Mouse (Mus musculus) liver, embryonic 13.5 days (tissue): ENCODE results near the gene Lbhd2. TPM values are rescaled to one million over a fixed set of nuclear protein-coding genes. Genes with fewer than 3 reads are reported as not detected.

Experiments
- ATAC-seq: fragments of 200-750 bp; cut with Nextera tagmentation; 2 replicates; pipeline ENCODE4 v1.8.0; 2017; ENCODE audit warnings: low read depth, mild to moderate bottlenecking, moderate number of reproducible peaks, moderate library complexity
- DNase-seq: peaks from one replicate; pipeline ENCODE4 v3.0.0; 2022
- H3K27ac ChIP-seq: fragments of 300-500 bp; sonication (generic); 2 replicates; pipeline ENCODE4 v1.5.1; 2015; ENCODE audit warnings: moderate library complexity, mild to moderate bottlenecking, inconsistent platforms
- H3K27me3 ChIP-seq: fragments of 300-500 bp; sonication (generic); 2 replicates; pipeline ENCODE4 v1.6.1; 2015; ENCODE audit warnings: mild to moderate bottlenecking, inconsistent platforms
- H3K36me3 ChIP-seq: fragments of 300-500 bp; sonication (generic); 2 replicates; pipeline ENCODE4 v1.6.1; 2015; ENCODE audit warnings: mild to moderate bottlenecking, inconsistent platforms
- H3K4me1 ChIP-seq: fragments of 300-500 bp; sonication (generic); replicated peaks from 2 replicates; pipeline ENCODE4 v1.6.1; 2015; ENCODE audit warnings: inconsistent platforms
- H3K4me2 ChIP-seq: fragments of 300-500 bp; sonication (generic); 2 replicates; pipeline ENCODE4 v1.6.1; 2015; ENCODE audit warnings: inconsistent platforms, mild to moderate bottlenecking, moderate library complexity
- H3K4me3 ChIP-seq: fragments of 300-500 bp; sonication (generic); replicated peaks from 2 replicates; pipeline ENCODE4 v1.5.1; 2015; ENCODE audit warnings: mild to moderate bottlenecking, inconsistent platforms
- H3K9ac ChIP-seq: fragments of 300-500 bp; sonication (generic); 2 replicates; pipeline ENCODE4 v1.6.1; 2015; ENCODE audit warnings: mild to moderate bottlenecking, inconsistent platforms
- H3K9me3 ChIP-seq: fragments of 300-500 bp; sonication (generic); replicated peaks from 2 replicates; pipeline ENCODE4 v1.6.1; 2016; ENCODE audit warnings: inconsistent platforms
- WGBS: fragments of 180-500 bp; shearing (Covaris S2); methylation state at CpG from one replicate; pipeline ENCODE4 v1.1.7; 2015; ENCODE audit not compliant: insufficient replicate concordance; 5-methylcytosine and 5-hydroxymethylcytosine counted together
- polyA plus RNA-seq: library from polyadenylated mRNA; unstranded; fragments of >200 nt; fragmentation: Nextera tagmentation; extraction: Ambion mirVana; gene quantifications from 2 replicates; pipeline ENCODE4 v1.2.1, GENCODE M21; 2015

Lbhd2 gene
- polyA plus RNA-seq, 1 experiment from 2014 or later, result not detected

DNA sequence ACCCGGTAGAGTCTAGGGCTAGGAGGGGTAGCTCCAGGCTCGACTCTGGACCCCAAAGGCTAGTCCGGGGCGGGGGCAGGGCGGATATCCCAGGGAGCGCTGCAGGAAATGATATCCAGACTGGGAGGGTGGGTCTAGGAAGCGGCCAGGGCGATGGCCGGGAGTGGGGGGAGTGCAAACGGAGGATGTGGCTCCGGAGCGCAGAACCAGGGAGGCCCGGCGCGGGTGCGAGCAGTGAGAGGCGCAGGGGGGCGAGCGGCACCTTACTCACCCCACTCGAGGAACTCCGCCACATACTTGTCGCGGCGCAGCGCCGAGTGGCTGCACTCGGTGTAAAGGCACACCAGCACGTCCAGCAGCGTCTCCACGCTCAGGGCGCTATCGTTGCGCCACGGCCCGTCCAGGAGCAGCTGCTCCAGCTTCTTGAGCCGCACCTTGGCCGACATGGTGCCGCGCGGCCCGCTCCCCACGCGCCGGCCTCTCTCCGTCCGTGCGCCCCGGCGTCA is 29.7 kb upstream of the Lbhd2 start:
- H3K4me3 ChIP-seq, result peak overlapping the region; percentile 75
- ATAC-seq, result peak; percentile 19
- no peaks in the 10 kb centered on the region for H3K9me3 ChIP-seq
- peak overlapping the region; percentile 79 for H3K9ac ChIP-seq
- H3K27me3 ChIP-seq, result peaks cover 70% of the 10 kb centered on the region
- WGBS, result under 1% methylated on average over 48 of the region's 49 CpGs
- peak; percentile 9 for DNase-seq
- peaks cover 37% of the 10 kb centered on the region for H3K4me1 ChIP-seq
- no peaks in the 10 kb centered on the region for H3K36me3 ChIP-seq
- H3K27ac ChIP-seq, result peak overlapping the region; percentile 81
- peak overlapping the region; percentile 81 for H3K4me2 ChIP-seq

DNA sequence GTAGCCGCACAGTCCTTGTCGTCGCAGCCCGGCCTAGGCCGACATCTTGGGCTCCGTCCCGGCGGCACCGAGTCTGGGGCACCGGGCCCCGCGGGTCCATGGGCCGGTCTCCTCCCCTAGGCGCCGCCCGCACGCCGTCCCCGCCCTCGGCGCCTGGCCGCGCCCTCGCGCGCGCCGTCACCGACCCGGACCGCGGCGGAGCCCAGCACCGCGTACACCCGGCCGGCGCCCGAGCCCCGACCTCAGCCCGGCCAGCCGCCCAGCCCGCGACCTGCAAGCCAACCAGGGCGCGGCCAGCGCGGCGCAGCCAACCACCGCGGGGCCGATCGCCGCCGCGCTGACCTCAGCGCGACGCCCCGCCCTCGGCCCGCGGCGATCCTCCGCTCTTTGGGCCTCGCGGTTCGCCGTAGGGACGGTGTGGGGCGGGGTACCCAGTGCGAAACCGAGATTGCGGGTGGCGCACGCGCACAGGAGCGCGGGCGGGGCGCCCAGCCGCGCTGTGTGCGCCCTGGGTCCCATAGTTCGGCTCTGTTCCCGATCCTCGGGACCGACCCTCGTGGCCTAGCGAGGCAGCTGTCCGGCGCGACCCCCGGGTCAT is 29.1 kb upstream of the Lbhd2 start, which contains the start of gene Cdc42bpb:
Gene Cdc42bpb (minus strand): TSS at position 343 of the 598 bp plus-strand sequence.
- no peaks in the 10 kb centered on the region for H3K9me3 ChIP-seq
- under 1% methylated on average over 94 of the region's 94 CpGs for WGBS
- H3K36me3 ChIP-seq, result no peaks in the 10 kb centered on the region
- H3K27me3 ChIP-seq, result peaks cover 73% of the 10 kb centered on the region
- H3K4me3 ChIP-seq, result peak within 1 kb of the TSS; percentile 75
- H3K9ac ChIP-seq, result peak within 1 kb of the TSS; percentile 79
- DNase-seq, result peak; percentile 57
- peak within 1 kb of the TSS; percentile 81 for H3K27ac ChIP-seq
- peak within 1 kb of the TSS; percentile 81 for H3K4me2 ChIP-seq
- peaks cover 36% of the 10 kb centered on the region for H3K4me1 ChIP-seq
- peak; percentile 88 for ATAC-seq

DNA sequence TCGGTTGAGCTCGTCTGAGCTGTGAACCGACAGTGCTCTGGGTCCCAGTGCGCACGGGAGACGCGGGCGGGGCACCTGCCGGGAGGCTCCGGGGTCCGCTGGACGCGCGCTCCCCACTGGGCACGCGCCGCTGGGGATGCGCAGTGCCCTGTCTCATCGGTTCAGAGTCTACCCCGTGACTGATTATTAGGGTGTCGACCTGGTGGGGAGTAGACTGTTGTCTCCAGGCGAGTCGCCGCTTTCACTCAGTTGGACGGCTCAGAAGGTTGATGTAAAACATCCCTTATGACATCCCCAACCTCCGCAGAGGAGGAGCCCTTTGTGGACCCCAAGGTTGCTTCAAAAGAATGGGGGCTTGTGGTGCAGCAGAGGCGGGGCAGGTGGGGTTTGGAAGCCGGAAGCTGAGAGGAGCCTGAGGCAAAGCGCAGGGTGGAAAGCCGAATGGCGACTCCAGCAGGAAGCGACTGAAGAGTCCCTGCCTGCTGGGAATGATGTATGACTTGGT is 28.6 kb upstream of the Lbhd2 start:
- H3K27ac ChIP-seq, result peak overlapping the region; percentile 37
- peaks cover 36% of the 10 kb centered on the region for H3K4me1 ChIP-seq
- H3K9me3 ChIP-seq, result no peaks in the 10 kb centered on the region

GRCm38 (mm10) chr12:111378812-111379211 is 27.8 kb upstream of the Lbhd2 start:
- Histone ChIP-seq H3K27me3 (peaks cover 84% of the 10 kb centered on the region), H3K4me2 (peak overlapping the region; percentile 81; the same call in 1 of the 2 replicates), H3K4me3 (no peak overlapping the region), H3K27ac (no peak overlapping the region), H3K9ac (no peak overlapping the region), H3K4me1 (peaks cover 34% of the 10 kb centered on the region), H3K9me3 (no peaks in the 10 kb centered on the region), H3K36me3 (no peaks in the 10 kb centered on the region)
- ATAC-seq (no peak), DNase-seq (no peak)
- 66% methylated on average over 12 of the region's 12 CpGs for WGBS

More for the DNA sequence above, 28.6 kb upstream of the Lbhd2 start:
- H3K4me3 ChIP-seq, result peak overlapping the region; percentile 75
- peak overlapping the region; percentile 81 for H3K4me2 ChIP-seq
- H3K36me3 ChIP-seq, result no peaks in the 10 kb centered on the region
- H3K27me3 ChIP-seq, result peaks cover 77% of the 10 kb centered on the region
- peak; percentile 29; the same call in 1 of the 2 replicates for ATAC-seq
- H3K9ac ChIP-seq, result peak overlapping the region; percentile 60
- DNase-seq, result no peak
- WGBS, result 1% methylated on average over 32 of the region's 32 CpGs

- no peak overlapping the region for H3K4me3 ChIP-seq
- DNase-seq (no peak), ATAC-seq (no peak)
- no peaks in the 10 kb centered on the region for H3K36me3 ChIP-seq
- no peak overlapping the region for H3K4me2 ChIP-seq
- peaks cover 6% of the 10 kb centered on the region; the same call in 1 of the 2 replicates for H3K4me1 ChIP-seq
- WGBS, result 65% methylated on average over 13 of the region's 13 CpGs
- H3K27me3 ChIP-seq, result peaks cover 28% of the 10 kb centered on the region
- no peaks in the 10 kb centered on the region for H3K9me3 ChIP-seq
- H3K27ac ChIP-seq, result no peak overlapping the region; the same call in 1 of the 2 replicates
- H3K9ac ChIP-seq, result no peak overlapping the region
Observed at GRCm38 (mm10) chr12:111385883-111386641, 20.5 kb upstream of the Lbhd2 start.

DNA sequence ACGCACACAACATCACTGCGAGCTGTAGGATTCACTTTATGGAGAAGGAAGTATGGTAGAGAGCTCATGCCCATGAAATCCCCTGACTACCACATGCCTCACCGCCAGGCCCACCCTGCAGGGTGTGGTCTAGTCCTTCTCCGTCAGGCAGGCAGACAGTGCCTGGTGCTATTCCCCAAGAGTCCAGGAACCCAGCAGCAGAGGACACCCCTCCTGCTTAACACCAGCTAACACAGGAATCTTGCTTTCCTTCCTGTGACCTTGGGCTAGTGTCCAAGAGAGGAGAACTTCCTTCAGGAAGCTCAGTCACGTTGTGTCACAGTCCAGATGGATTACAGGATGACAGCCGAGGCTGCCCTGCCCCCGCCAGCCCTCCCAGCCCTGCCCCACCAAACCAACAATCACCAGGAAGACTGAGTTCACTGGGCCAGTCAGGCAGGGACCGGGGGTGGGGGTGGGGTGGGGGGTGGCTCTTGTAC is 19.9 kb upstream of the Lbhd2 start:
- H3K27me3 ChIP-seq, result peaks cover 22% of the 10 kb centered on the region
- peaks cover 6% of the 10 kb centered on the region; the same call in 1 of the 2 replicates for H3K4me1 ChIP-seq
- WGBS, result 36% methylated on average over 8 of the region's 8 CpGs
- no peak overlapping the region; the same call in 1 of the 2 replicates for H3K27ac ChIP-seq
- no peaks in the 10 kb centered on the region for H3K9me3 ChIP-seq
- no peak overlapping the region for H3K4me3 ChIP-seq
- H3K9ac ChIP-seq, result no peak overlapping the region
- H3K4me2 ChIP-seq, result no peak overlapping the region
- peak; percentile 75 for ATAC-seq
- no peak for DNase-seq
- no peaks in the 10 kb centered on the region for H3K36me3 ChIP-seq

- Histone ChIP-seq H3K9ac (no peak overlapping the region), H3K27ac (no peak overlapping the region), H3K36me3 (no peaks in the 10 kb centered on the region), H3K4me2 (no peak overlapping the region), H3K9me3 (no peaks in the 10 kb centered on the region), H3K27me3 (peaks cover 19% of the 10 kb centered on the region), H3K4me3 (no peak overlapping the region), H3K4me1 (peaks cover 6% of the 10 kb centered on the region; the same call in 1 of the 2 replicates)
- WGBS, result 72% methylated on average over 4 of the region's 4 CpGs
- no peak for DNase-seq
- no peak for ATAC-seq
Observed at GRCm38 (mm10) chr12:111387146-111387545, 19.5 kb upstream of the Lbhd2 start.

DNA sequence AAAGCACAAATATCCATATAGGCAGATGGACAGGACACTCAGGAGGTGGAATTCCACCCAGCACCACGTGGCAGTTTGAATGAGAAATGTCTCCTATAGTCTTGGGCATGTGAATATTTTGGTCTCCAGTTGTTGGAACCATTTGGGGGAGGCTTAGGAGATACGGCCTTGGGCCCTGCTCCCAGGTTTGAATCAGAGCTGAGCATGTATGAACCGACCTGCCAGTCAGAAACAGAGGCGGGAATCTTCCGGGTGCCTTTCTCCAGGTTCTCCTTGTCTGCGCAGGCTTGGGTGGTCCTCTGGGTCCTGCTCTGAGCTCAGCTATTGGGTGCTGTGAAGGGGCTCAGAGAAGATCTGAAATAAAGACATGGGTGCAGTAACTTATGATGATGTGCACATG is 12.6 kb upstream of the Lbhd2 start:
- Histone ChIP-seq H3K36me3 (no peaks in the 10 kb centered on the region), H3K9me3 (no peaks in the 10 kb centered on the region), H3K4me2 (no peak overlapping the region), H3K27me3 (peaks cover 25% of the 10 kb centered on the region), H3K4me1 (no peaks in the 10 kb centered on the region), H3K27ac (no peak overlapping the region), H3K4me3 (no peak overlapping the region), H3K9ac (no peak overlapping the region)
- WGBS, result 70% methylated on average over 6 of the region's 6 CpGs
- no peak for DNase-seq
- ATAC-seq, result no peak

DNA sequence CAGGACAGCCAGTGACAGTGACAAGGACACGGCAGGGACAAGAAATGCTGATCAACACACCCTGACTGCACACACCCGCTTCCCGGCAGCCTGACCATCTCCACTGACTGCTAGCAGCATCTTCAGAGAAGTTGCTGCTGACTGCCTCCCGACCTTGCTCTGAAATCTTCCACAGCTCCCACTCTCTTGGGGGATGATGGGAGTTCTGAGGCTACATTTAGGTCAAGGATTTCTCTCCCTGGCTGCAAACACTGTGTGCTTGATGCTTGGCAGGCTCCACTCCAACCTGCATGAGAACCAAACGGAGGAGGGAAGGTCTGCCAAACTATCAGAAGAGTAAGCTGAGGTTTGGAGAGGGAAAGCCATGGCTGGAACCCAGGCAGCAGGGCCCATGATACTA is 9.6 kb upstream of the Lbhd2 start:
- no peak overlapping the region for H3K4me2 ChIP-seq
- ATAC-seq (no peak), DNase-seq (no peak)
- H3K9me3 ChIP-seq, result no peaks in the 10 kb centered on the region
- H3K9ac ChIP-seq, result no peak overlapping the region
- no peak overlapping the region for H3K27ac ChIP-seq
- WGBS, result 46% methylated on average over 5 of the region's 5 CpGs
- H3K27me3 ChIP-seq, result peaks cover 39% of the 10 kb centered on the region
- H3K4me1 ChIP-seq, result peaks cover 5% of the 10 kb centered on the region
- H3K4me3 ChIP-seq, result no peak overlapping the region
- no peaks in the 10 kb centered on the region for H3K36me3 ChIP-seq

DNA sequence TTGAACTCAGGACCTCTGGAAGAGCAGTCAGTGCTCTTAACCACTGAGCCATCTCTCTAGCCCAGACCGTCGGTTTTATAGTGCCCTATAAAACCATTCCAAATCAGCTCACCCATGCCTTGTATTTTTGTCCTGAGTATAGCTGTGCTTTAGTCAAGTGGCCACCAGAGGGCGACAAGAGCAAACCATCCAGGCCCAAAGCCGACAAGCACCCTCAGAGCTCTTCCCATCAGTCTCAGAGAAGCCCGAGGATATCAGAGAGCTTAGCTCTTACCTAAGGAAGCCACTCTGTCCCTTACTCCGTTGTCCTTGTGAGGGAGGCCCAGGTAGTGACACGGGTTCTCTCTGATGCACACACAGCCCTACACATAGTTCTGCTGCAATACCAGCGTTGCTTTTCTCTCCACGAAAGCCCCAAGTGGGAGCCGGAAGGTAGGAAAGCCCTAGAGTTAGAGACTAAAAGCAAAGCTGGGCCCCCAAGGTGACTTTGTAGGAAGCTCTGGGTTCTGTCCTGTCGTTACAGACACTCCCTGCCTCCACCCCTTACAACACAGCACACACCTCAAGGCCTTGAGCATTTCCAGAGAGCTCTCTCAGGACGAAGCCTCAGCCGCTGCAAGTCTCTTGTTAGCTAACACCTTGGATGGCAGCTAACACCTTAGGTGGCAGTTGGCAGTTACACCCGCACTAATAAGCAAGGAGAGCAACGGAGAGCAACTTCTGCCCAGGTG is 5.0 kb upstream of the Lbhd2 start:
- no peak overlapping the region for H3K4me2 ChIP-seq
- 22% methylated on average over 15 of the region's 15 CpGs for WGBS
- H3K4me3 ChIP-seq, result no peak overlapping the region
- H3K27ac ChIP-seq, result no peak overlapping the region
- no peaks in the 10 kb centered on the region for H3K36me3 ChIP-seq
- ATAC-seq (0 out of 2 replicates have a peak, but pooled peaks have one; percentile 45), DNase-seq (no peak)
- H3K9ac ChIP-seq, result no peak overlapping the region
- peaks cover 51% of the 10 kb centered on the region for H3K27me3 ChIP-seq
- H3K9me3 ChIP-seq, result no peaks in the 10 kb centered on the region
- H3K4me1 ChIP-seq, result peaks cover 6% of the 10 kb centered on the region

GRCm38 (mm10) chr12:111404880-111405279 is 1.7 kb upstream of the Lbhd2 start:
- DNase-seq (no peak), ATAC-seq (no peak)
- Histone ChIP-seq H3K9ac (no peak overlapping the region), H3K4me1 (peaks cover 10% of the 10 kb centered on the region), H3K27ac (no peak overlapping the region), H3K27me3 (peaks cover 64% of the 10 kb centered on the region), H3K4me2 (no peak overlapping the region), H3K4me3 (no peak overlapping the region), H3K36me3 (no peaks in the 10 kb centered on the region), H3K9me3 (no peaks in the 10 kb centered on the region)
- WGBS, result 57% methylated on average over 10 of the region's 10 CpGs
